Mouse (Mus musculus) ES-Bruce4 (cell line): ENCODE data around the gene Senp8.

Experiments
- CTCF ChIP-seq: IDR thresholded peaks from one replicate; pipeline ENCODE4 v1.8.1; 2011; ENCODE audit warnings: low read depth, low read length
- EP300 ChIP-seq: IDR thresholded peaks from 2 replicates; pipeline ENCODE4 v1.6.1; 2011; ENCODE audit warnings: low read depth, low read length; ENCODE audit not compliant: insufficient read depth
- POLR2A ChIP-seq: IDR thresholded peaks from one replicate; pipeline ENCODE4 v1.8.1; 2011; ENCODE audit warnings: low read length; ENCODE audit not compliant: insufficient read depth

- TF ChIP-seq POLR2A, result no peak
- TF ChIP-seq EP300, result no peak
- TF ChIP-seq CTCF, result no peak
Observed at GRCm38 (mm10) chr9:59733075-59733474, 17.4 kb downstream of the Senp8 start.
